Mouse (Mus musculus) intestine, postnatal 0 days (tissue): ENCODE measurements at regions not wholly inside any gene's neighbourhood (a gene's known extent, or its start where the extent isn't known, plus 50 kb on each side); places are given as distances from the start of the nearest gene placed in this dataset.

Experiments used
- ATAC-seq: fragments of 200-750 bp; cut with Nextera tagmentation; 2 replicates; pipeline ENCODE4 v1.8.0; 2017; ENCODE audit warnings: mild to moderate bottlenecking, moderate TSS enrichment, moderate library complexity
- H3K27ac ChIP-seq: fragments of 300-500 bp; sonication (generic); 2 replicates; pipeline ENCODE4 v1.5.1; 2014; ENCODE audit warnings: mild to moderate bottlenecking, low read depth, low read length, moderate library complexity
- H3K27me3 ChIP-seq: fragments of 300-500 bp; sonication (generic); replicated peaks from 2 replicates; pipeline ENCODE4 v1.6.1; 2014; ENCODE audit warnings: low read length, mixed read lengths; ENCODE audit not compliant: control insufficient read depth, insufficient read depth
- H3K36me3 ChIP-seq: fragments of 300-500 bp; sonication (generic); 2 replicates; pipeline ENCODE4 v1.6.1; 2014; ENCODE audit warnings: mild to moderate bottlenecking, moderate library complexity; ENCODE audit not compliant: control insufficient read depth, insufficient read depth
- H3K4me1 ChIP-seq: fragments of 300-500 bp; sonication (generic); replicated peaks from 2 replicates; pipeline ENCODE4 v1.6.1; 2014; ENCODE audit warnings: antibody characterized with exemption, low read length, mixed read lengths; ENCODE audit not compliant: control insufficient read depth, insufficient read depth
- H3K4me2 ChIP-seq: fragments of 300-500 bp; sonication (generic); replicated peaks from 2 replicates; pipeline ENCODE4 v1.6.1; 2014; ENCODE audit warnings: low read depth, mild to moderate bottlenecking, moderate library complexity
- H3K4me3 ChIP-seq: fragments of 300-500 bp; sonication (generic); 2 replicates; pipeline ENCODE4 v1.5.1; 2014; ENCODE audit warnings: low read depth, low read length
- H3K9ac ChIP-seq: fragments of 300-500 bp; sonication (generic); 2 replicates; pipeline ENCODE4 v1.6.1; 2014; ENCODE audit warnings: mild to moderate bottlenecking, low read depth, low read length
- H3K9me3 ChIP-seq: fragments of 300-500 bp; sonication (generic); 2 replicates; pipeline ENCODE4 v1.6.1; 2016; ENCODE audit warnings: mixed run types; ENCODE audit not compliant: control insufficient read depth
- CTCF ChIP-seq: sonication (generic); IDR thresholded peaks from 2 replicates; pipeline ENCODE4 v1.5.1; 2016; ENCODE audit warnings: low read depth, mild to moderate bottlenecking, control low read depth, antibody characterized with exemption, moderate library complexity
- WGBS: fragments of 180-500 bp; shearing (Covaris S2); extraction: QIAGEN DNeasy Blood & Tissue Kit; methylation state at CpG from one replicate; pipeline ENCODE4 v1.1.7; 2014; 5-methylcytosine and 5-hydroxymethylcytosine counted together

DNA sequence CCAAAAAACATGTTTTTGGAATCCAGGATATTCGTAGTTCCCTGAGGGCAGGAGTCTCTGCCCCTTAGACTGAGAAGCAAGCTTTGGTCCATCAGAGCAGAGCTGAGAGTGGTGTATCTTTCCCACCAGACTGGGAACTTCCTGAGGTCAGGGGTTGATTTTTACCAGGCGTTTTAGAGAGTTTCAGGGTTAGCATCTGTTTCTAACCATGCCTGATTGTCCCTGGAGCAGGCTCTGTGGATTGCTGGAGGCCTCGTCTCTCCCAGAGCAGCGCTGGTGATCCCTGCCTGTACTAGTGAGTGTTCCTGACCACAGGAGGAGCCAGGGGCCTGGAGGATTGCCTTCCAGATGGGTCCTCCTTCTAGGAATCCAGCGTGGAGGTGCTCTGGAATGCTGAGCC, 72.8 kb upstream of the 1600014C23Rik start:
- Histone ChIP-seq H3K27ac (no peak overlapping the region), H3K4me2 (no peak overlapping the region), H3K4me3 (no peak overlapping the region), H3K4me1 (no peaks in the 10 kb centered on the region), H3K36me3 (no peaks in the 10 kb centered on the region), H3K9ac (no peak overlapping the region), H3K27me3 (peaks cover 9% of the 10 kb centered on the region; the same call in 1 of the 2 replicates), H3K9me3 (no peaks in the 10 kb centered on the region)
- ATAC-seq = no peak
- 81% methylated on average over 5 of the region's 5 CpGs for WGBS
- TF ChIP-seq CTCF = no peak

DNA sequence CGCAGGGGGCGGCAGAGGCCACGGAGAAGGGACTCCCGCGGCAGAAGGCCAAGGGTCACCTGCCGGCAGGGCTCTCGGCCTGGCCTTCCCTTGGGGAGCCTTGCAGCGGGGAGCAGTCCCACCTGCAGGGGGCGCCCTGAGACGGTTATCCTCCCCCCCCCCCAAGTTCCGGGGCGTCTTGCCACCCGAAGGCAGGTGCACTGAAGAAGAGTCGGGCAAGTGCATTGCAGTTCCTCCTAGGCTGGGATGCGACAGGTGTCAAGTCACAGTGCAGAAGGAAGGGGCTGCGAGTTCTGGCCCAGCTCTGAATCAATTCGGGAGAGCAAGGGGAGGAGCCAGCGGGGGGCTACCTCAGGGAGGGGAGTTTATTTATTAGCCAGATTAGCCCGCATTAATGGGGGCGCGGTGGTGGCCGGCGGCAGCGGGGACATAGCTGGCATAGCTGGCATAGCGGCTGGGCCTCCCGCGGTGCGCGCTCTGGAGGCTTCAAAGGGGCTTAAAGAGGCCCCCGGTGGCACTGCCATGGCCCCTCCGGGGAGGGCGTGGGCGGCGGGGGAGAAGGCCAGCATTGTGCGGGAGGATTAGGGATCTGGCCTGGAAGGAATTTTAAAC, 71.9 kb upstream of the 1600014C23Rik start:
- Histone ChIP-seq H3K36me3 (no peaks in the 10 kb centered on the region), H3K27ac (no peak overlapping the region), H3K4me1 (no peaks in the 10 kb centered on the region), H3K27me3 (peaks cover 9% of the 10 kb centered on the region; the same call in 1 of the 2 replicates), H3K4me2 (peak overlapping the region; percentile 37), H3K9ac (no peak overlapping the region), H3K4me3 (no peak overlapping the region), H3K9me3 (no peaks in the 10 kb centered on the region)
- peak; percentile 73 for TF ChIP-seq CTCF
- WGBS = 19% methylated on average over 34 of the region's 35 CpGs
- ATAC-seq = peak; percentile 47; the same call in 1 of the 2 replicates

DNA sequence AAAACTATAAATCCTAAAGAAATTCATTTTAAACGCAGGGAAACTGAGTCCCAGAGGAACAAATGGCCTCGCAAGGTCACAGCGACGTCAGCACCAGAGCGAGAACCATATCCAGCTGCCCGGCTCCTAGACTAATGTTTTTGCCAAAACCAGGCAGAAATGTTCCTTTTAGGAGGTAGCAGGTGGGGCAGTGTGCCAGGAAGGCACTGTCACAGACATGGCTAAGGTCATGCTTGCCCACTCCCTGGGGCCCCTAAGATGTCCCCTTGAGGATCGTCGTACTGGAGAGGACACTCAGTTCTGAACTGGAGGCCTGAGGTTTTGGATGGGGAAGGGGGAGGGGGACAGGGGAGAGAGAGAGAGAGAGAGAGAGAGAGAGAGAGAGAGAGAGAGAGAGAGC, 69.7 kb upstream of the 1600014C23Rik start:
- ATAC-seq = no peak

DNA sequence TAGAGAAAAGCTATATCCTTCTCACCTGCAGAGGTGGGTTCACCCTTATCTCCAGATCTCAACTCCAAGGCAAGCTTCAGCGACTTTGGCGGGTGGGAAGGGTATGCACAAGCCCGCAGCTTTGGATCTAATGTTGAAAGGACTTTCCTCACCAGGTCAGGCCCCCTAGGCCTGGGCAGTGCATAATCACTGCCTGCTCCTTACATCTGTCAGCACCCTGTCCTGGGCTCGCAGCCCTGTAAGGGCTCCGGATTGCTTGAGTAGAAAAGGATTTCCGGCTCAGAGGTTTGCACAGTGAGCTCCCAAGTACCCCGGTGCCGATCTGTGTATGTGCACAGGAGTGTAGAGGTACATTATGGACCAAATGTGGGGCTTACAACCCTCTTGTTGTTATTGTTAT, 68.8 kb upstream of the 1600014C23Rik start:
- no peak overlapping the region for H3K4me3 ChIP-seq
- no peak overlapping the region for H3K27ac ChIP-seq
- 91% methylated on average over 8 of the region's 8 CpGs for WGBS
- H3K4me1 ChIP-seq = no peaks in the 10 kb centered on the region
- no peak overlapping the region for H3K4me2 ChIP-seq
- no peaks in the 10 kb centered on the region for H3K9me3 ChIP-seq
- TF ChIP-seq CTCF = no peak
- no peaks in the 10 kb centered on the region for H3K36me3 ChIP-seq
- no peak for ATAC-seq
- H3K9ac ChIP-seq = no peak overlapping the region
- peaks cover 9% of the 10 kb centered on the region; the same call in 1 of the 2 replicates for H3K27me3 ChIP-seq

More for the DNA sequence above, 69.7 kb upstream of the 1600014C23Rik start:
- no peak for TF ChIP-seq CTCF
- Histone ChIP-seq H3K4me2 (no peak overlapping the region), H3K9ac (no peak overlapping the region), H3K36me3 (no peaks in the 10 kb centered on the region), H3K27me3 (peaks cover 9% of the 10 kb centered on the region; the same call in 1 of the 2 replicates), H3K9me3 (no peaks in the 10 kb centered on the region), H3K4me1 (no peaks in the 10 kb centered on the region), H3K4me3 (no peak overlapping the region), H3K27ac (no peak overlapping the region)
- WGBS = 93% methylated on average over 8 of the region's 8 CpGs

DNA sequence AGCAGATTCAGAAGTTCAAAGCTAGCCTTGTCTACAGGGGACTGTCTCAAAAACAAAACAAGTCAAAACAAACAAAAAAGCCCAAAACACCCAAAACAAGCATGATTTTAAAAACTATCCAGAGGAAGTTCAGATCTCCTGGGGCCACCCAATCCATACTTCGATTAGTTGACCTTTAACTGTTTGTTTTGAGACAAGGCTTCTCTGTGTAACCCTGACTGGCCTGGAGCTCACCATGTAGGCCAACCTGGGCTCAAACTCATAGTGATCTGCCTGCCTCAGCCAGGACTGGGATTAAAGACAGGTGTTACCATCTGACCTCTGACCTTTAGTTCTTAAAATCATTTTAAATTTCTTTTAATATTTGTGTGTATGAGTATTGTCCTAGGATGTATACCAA, 66.1 kb upstream of the 1600014C23Rik start:
- no peak for ATAC-seq
- Histone ChIP-seq H3K4me1 (no peaks in the 10 kb centered on the region), H3K9ac (no peak overlapping the region), H3K4me2 (no peak overlapping the region), H3K27me3 (no peaks in the 10 kb centered on the region; the same call in 1 of the 2 replicates), H3K36me3 (no peaks in the 10 kb centered on the region), H3K27ac (no peak overlapping the region), H3K4me3 (no peak overlapping the region), H3K9me3 (no peaks in the 10 kb centered on the region)
- TF ChIP-seq CTCF = no peak
- 72% methylated on average over 1 of the region's 1 CpGs for WGBS

DNA sequence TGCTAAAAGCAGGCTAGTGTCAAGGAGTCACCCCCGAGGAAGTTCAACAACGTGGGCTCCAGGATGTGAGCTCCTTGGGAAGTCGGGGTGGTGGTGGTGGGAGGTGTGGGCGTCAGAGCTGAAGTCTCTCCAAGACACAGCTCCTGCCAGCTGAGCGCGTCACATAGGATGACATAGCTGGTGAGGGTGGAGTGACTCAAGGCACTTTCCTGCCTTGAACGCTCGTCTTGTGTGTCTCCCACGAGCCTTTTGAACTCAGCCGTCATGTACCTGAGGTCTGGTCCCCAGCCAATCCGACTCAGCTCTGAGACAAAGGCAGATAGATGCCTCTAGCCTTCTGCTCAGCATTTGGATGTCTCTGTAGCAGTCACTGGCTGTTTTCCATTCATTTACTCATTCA, 65.4 kb upstream of the 1600014C23Rik start:
- 67% methylated on average over 11 of the region's 11 CpGs for WGBS
- Histone ChIP-seq H3K9me3 (no peaks in the 10 kb centered on the region), H3K27ac (no peak overlapping the region), H3K36me3 (no peaks in the 10 kb centered on the region), H3K27me3 (no peaks in the 10 kb centered on the region; the same call in 1 of the 2 replicates), H3K4me3 (no peak overlapping the region), H3K4me2 (no peak overlapping the region), H3K9ac (no peak overlapping the region), H3K4me1 (no peaks in the 10 kb centered on the region)
- no peak for ATAC-seq
- TF ChIP-seq CTCF = no peak
